ENCODE assay signal across 8 mouse cellular contexts in the genomic region with DNA sequence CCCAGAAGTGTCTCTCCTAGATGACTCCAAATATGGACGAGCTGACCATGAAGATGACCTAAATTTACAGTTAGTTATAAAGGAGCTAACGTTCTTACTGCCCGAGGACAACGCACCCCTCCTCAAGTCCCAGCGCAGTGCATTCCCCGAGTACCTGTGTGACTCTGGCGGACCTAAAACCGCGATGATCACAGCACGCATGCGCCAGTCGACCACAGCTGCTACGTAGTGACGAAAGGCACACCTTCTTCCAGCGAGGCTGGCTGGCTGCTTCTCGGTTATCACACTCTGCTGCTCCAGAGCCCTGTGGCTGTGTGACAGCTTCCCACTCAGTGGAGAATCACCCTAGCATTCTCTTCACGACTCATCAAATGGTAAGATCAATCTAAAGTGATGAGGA. TPM values are rescaled to one million over a fixed set of nuclear protein-coding genes. Genes with fewer than 3 reads are reported as not detected.
A peak's percentile ranks its signal among the peaks of the same experiment; 100 is the strongest.
DNase-seq lines count a peak whose midpoint lies in the region; ATAC-seq lines count a peak whose summit lies in the region.

No protein-coding gene starts in this region.

- peak overlapping the region; percentile 21; the same call in 1 of the 2 replicates for H3K4me2 ChIP-seq in kidney, embryonic 15.5 days
- peak overlapping the region; percentile 54 for H3K4me2 ChIP-seq in liver, embryonic 13.5 days
- H3K4me2 ChIP-seq in stomach, embryonic 16.5 days (ENCODE audit: low read depth, low read length) = peak overlapping the region; percentile 17; the same call in 1 of the 2 replicates

- H3K27me3 ChIP-seq in kidney, embryonic 15.5 days = no peaks in the 10 kb centered on the region
- H3K27me3 ChIP-seq in liver, embryonic 13.5 days = peaks cover 4% of the 10 kb centered on the region; the same call in 1 of the 2 replicates
- H3K27me3 ChIP-seq in stomach, embryonic 16.5 days (ENCODE audit: control insufficient read depth, insufficient read depth, low read length) = no peaks in the 10 kb centered on the region

- H3K4me3 ChIP-seq in kidney, embryonic 15.5 days (replicated peaks) = no peak overlapping the region
- H3K4me3 ChIP-seq in liver, embryonic 13.5 days (replicated peaks) = peak overlapping the region; percentile 23; the same call in 1 of the 2 replicates
- no peak overlapping the region for H3K4me3 ChIP-seq in stomach, embryonic 16.5 days (replicated peaks; ENCODE audit: low read length)

- H3K36me3 ChIP-seq in kidney, embryonic 15.5 days = no peaks in the 10 kb centered on the region
- no peaks in the 10 kb centered on the region for H3K36me3 ChIP-seq in liver, embryonic 13.5 days
- no peaks in the 10 kb centered on the region for H3K36me3 ChIP-seq in stomach, embryonic 16.5 days (ENCODE audit: control insufficient read depth, insufficient read depth, low read length)

- 55% methylated on average over 17 of the region's 17 CpGs for WGBS in kidney, embryonic 15.5 days
- 37% methylated on average over 17 of the region's 17 CpGs for WGBS in liver, embryonic 13.5 days (ENCODE audit: insufficient replicate concordance)
- WGBS in stomach, embryonic 16.5 days = 60% methylated on average over 17 of the region's 17 CpGs

- peak; percentile 74 for ATAC-seq in erythroblast, adult 5-6 weeks (replicated peaks; ENCODE audit: low FRiP score, poor library complexity, severe bottlenecking)
- ATAC-seq in kidney, embryonic 15.5 days (replicated peaks; ENCODE audit: low FRiP score) = no peak
- ATAC-seq in liver, embryonic 13.5 days (ENCODE audit: low read depth) = peak; percentile 75
- ATAC-seq in stomach, embryonic 16.5 days (ENCODE audit: insufficient read depth, low FRiP score) = no peak

- H3K27ac ChIP-seq in kidney, embryonic 15.5 days = no peak overlapping the region
- H3K27ac ChIP-seq in liver, embryonic 13.5 days = no peak overlapping the region
- no peak overlapping the region for H3K27ac ChIP-seq in stomach, embryonic 16.5 days (ENCODE audit: low read length)

- no peaks in the 10 kb centered on the region for H3K9me3 ChIP-seq in kidney, embryonic 15.5 days (replicated peaks)
- H3K9me3 ChIP-seq in liver, embryonic 13.5 days (replicated peaks) = no peaks in the 10 kb centered on the region
- no peaks in the 10 kb centered on the region for H3K9me3 ChIP-seq in stomach, embryonic 16.5 days (replicated peaks; ENCODE audit: control insufficient read depth, low read length)

- H3K9ac ChIP-seq in kidney, embryonic 15.5 days = no peak overlapping the region
- no peak overlapping the region for H3K9ac ChIP-seq in liver, embryonic 13.5 days
- no peak overlapping the region for H3K9ac ChIP-seq in stomach, embryonic 16.5 days (ENCODE audit: low read length)

- peak; percentile 31 for DNase-seq in lung, postnatal 36 days
- DNase-seq in lung, postnatal 10 days = no peak
- DNase-seq in adrenal gland, postnatal 10 days = peak; percentile 40
- peak; percentile 59 for DNase-seq in liver, embryonic 13.5 days
- DNase-seq in adipocyte (ENCODE audit: low spot score) = no peak

- no peaks in the 10 kb centered on the region for H3K4me1 ChIP-seq in kidney, embryonic 15.5 days
- peaks cover 23% of the 10 kb centered on the region for H3K4me1 ChIP-seq in liver, embryonic 13.5 days (replicated peaks)
- no peaks in the 10 kb centered on the region for H3K4me1 ChIP-seq in stomach, embryonic 16.5 days (ENCODE audit: control insufficient read depth, insufficient read depth, low read length)

RNA-seq across cellular contexts. Expression of gene Ak7, which starts 12.8 kb away (rescaled TPM):
- under 1 TPM; 0.12 to 0.18 TPM for total RNA-seq in adrenal gland, postnatal 10 days (2021)
- not detected in 2 replicates for total RNA-seq in erythroblast, adult 5-6 weeks (2015; ENCODE audit: low replicate concordance)
- total RNA-seq in erythroblast, adult 5-6 weeks (2017; ENCODE audit: low replicate concordance) = not detected in 2 replicates
- 0.62 and 0.68 TPM in 2 replicates for polyA plus RNA-seq in kidney, embryonic 15.5 days (2015; fragmentation: Nextera tagmentation; extraction: Ambion mirVana)
- 0.03 and 0.07 TPM in 2 replicates for polyA plus RNA-seq in liver, embryonic 13.5 days (2015; fragmentation: Nextera tagmentation; extraction: Ambion mirVana)
- polyA plus RNA-seq in stomach, embryonic 16.5 days (2015; fragmentation: Nextera tagmentation; extraction: Ambion mirVana) = 0.32 and 0.49 TPM in 2 replicates

RNA-seq across cellular contexts. Expression of gene Atg2b, which starts 33.6 kb away (rescaled TPM):
- 10 to 100 TPM; 24.2 to 28.3 TPM for total RNA-seq in adrenal gland, postnatal 10 days (2021)
- total RNA-seq in erythroblast, adult 5-6 weeks (2015; ENCODE audit: low replicate concordance) = 15.5 and 27.3 TPM in 2 replicates
- 16.7 and 21.6 TPM in 2 replicates for total RNA-seq in erythroblast, adult 5-6 weeks (2017; ENCODE audit: low replicate concordance)
- polyA plus RNA-seq in kidney, embryonic 15.5 days (2015; fragmentation: Nextera tagmentation; extraction: Ambion mirVana) = 10.0 and 12.7 TPM in 2 replicates
- 7.5 and 8.2 TPM in 2 replicates for polyA plus RNA-seq in liver, embryonic 13.5 days (2015; fragmentation: Nextera tagmentation; extraction: Ambion mirVana)
- 11.1 TPM in 2 replicates for polyA plus RNA-seq in stomach, embryonic 16.5 days (2015; fragmentation: Nextera tagmentation; extraction: Ambion mirVana)

RNA-seq across cellular contexts. Expression of gene Gskip, which starts 34.0 kb away (rescaled TPM):
- total RNA-seq in adrenal gland, postnatal 10 days (2021) = 10 to 100 TPM; 17.2 to 17.9 TPM
- 5.0 and 6.5 TPM in 2 replicates for total RNA-seq in erythroblast, adult 5-6 weeks (2015; ENCODE audit: low replicate concordance)
- 1.8 and 2.7 TPM in 2 replicates for total RNA-seq in erythroblast, adult 5-6 weeks (2017; ENCODE audit: low replicate concordance)
- 26.8 and 28.4 TPM in 2 replicates for polyA plus RNA-seq in kidney, embryonic 15.5 days (2015; fragmentation: Nextera tagmentation; extraction: Ambion mirVana)
- 13.2 and 14.4 TPM in 2 replicates for polyA plus RNA-seq in liver, embryonic 13.5 days (2015; fragmentation: Nextera tagmentation; extraction: Ambion mirVana)
- 25.9 and 30.5 TPM in 2 replicates for polyA plus RNA-seq in stomach, embryonic 16.5 days (2015; fragmentation: Nextera tagmentation; extraction: Ambion mirVana)

Comparison
In these comparisons a context has a peak if more than half of its experiments do, and no peak if none do; other contexts are left out.
1. DNase-seq: peak in lung, postnatal 36 days (single experiment), adrenal gland, postnatal 10 days (single experiment) and liver, embryonic 13.5 days (single experiment); none in lung, postnatal 10 days (single experiment) and adipocyte (single experiment).
2. ATAC-seq: peak in erythroblast, adult 5-6 weeks (single experiment) and liver, embryonic 13.5 days (single experiment); none in kidney, embryonic 15.5 days (single experiment) and stomach, embryonic 16.5 days (single experiment).
3. Peak in every context shown above with its lines, with median percentiles within 50 percentile points of each other: H3K4me2 ChIP-seq.